Mouse (Mus musculus) kidney, postnatal 14 days (tissue): ENCODE measurements around the gene Mier3.

Source experiments
- DNase-seq: peaks from one replicate; pipeline ENCODE4 v3.0.0; 2022; ENCODE audit warnings: mixed read lengths

Gene Mier3

DNA sequence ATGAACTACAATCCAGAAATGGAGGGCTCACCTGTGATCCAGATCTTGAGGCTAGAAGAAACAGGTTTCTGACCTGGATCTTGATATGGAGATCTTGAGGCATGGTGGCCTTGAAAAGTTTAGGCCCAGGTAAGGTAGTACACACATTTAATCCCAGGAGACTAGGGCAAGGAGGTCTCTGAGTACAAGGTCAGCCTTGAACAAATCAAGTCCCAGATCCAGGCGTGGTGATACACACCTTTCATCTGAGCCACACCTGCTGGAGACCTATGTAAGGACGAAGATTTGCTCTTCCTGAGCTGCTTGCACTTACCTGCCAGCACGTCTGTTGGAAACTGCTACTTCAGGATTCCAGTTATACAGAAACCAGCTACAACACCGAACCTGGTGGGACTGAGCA lies at the start of gene Mier3:
Gene Mier3 (plus strand): TSS at position 301 of the 400 bp plus-strand sequence.
- DNase-seq, result no peak

GRCm38 (mm10) chr13:111634163-111635160 lies 46.3 kb upstream of the Mier3 start:
- no peak for DNase-seq

- no peak for DNase-seq
These were observed 40.5 kb upstream of the Mier3 start for GRCm38 (mm10) chr13:111640319-111640718.

DNA sequence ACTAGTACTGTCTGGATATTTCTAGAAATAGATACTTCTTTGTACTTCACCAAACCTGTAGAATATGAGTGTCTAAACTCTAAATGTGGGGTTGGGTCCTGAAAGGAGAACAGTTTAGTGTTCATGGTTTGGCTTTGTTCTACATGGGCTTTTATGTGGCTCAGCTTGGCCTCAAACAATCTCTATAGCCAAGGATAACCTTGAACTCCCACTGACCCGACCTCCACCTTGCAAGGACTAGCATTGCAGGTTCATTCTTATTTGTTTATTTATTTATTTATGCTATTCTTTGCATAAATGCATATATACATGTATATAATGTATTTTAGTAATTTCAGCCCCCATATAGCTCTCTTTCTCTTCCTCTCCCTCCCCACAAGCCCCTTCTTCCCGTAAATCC lies 37.1 kb upstream of the Mier3 start:
- DNase-seq, result no peak

DNA sequence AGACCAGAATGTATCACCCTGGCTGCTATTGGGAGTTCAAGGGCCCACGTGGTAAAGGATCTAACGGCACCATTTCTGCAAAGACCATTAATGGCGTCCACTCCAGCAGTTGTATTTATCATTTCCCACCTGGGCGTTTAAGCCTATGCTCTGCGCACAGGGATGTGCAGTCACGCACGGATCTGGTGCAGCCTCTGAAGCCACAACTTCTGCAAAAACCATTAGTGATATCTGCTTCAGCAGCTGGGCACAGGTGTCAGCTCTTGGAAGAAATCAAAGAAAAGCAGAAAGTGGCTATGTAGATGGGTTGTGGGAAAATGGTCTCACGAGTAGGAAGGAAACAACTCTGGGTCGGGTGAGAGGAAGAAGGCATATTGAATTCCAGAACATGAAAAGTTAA lies 34.6 kb upstream of the Mier3 start:
- DNase-seq, result no peak

GRCm38 (mm10) chr13:111647279-111647678 lies 33.5 kb upstream of the Mier3 start:
- DNase-seq, result no peak

DNA sequence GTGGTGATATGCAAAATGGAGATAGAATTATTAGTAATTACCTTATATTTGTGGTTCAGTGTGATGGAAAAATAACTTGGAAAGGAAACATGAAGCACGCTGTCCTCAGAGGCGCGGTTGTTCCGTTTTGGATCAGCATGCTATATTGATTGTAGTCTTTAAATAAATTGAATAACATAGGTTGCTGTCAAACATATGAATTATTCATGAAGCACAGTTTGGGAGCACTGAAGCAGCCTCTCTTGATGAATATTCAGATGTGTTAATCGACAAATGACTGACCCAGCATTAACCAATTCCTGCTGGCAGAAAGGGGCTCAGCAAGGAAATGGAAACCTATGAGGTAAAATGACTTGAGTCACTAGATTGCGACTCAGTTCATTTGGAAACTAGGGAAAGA lies 29.8 kb upstream of the Mier3 start:
- DNase-seq, result no peak

- DNase-seq, result no peak
These were observed 25.5 kb upstream of the Mier3 start for GRCm38 (mm10) chr13:111655273-111655672.

DNA sequence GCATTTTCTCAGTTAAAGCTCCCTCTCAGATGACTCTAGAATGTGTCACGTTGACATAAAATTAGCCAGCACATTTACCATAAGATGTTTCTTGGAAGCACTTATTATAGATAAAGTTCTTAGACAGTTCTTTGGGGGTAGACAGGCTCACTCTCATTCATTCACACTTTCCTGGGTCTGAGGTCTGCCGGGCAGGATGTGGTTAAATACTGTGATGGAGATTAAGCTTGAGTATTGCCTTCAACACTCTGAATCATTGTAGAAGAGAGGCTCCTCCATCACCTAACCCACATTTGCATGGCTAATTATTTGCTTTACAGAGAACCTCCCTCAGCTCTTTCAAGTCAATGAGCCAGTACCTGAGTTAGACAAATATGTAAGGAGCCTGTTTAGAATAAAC lies 24.9 kb upstream of the Mier3 start:
- DNase-seq, result no peak

DNA sequence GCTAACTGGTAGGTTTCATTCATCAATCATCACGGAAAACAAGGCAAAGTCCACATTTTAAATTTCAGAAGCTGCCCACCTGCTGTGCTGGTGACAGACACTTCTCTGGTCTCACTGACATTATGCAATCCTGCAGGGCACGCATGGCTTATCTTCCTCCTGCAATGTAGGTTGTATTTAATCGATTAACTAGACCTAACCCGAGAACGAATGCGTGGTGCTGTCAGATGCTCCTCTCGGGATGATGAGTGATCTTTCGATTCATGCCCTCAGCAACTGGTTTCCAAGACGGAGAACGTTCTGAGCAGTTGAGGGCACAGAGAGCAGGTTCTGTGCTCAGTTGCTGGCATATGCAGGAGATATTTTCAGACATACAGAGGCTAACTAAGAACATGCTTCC lies 24.5 kb upstream of the Mier3 start:
- DNase-seq, result no peak

GRCm38 (mm10) chr13:111656769-111657168 lies 24.0 kb upstream of the Mier3 start:
- no peak for DNase-seq

DNA sequence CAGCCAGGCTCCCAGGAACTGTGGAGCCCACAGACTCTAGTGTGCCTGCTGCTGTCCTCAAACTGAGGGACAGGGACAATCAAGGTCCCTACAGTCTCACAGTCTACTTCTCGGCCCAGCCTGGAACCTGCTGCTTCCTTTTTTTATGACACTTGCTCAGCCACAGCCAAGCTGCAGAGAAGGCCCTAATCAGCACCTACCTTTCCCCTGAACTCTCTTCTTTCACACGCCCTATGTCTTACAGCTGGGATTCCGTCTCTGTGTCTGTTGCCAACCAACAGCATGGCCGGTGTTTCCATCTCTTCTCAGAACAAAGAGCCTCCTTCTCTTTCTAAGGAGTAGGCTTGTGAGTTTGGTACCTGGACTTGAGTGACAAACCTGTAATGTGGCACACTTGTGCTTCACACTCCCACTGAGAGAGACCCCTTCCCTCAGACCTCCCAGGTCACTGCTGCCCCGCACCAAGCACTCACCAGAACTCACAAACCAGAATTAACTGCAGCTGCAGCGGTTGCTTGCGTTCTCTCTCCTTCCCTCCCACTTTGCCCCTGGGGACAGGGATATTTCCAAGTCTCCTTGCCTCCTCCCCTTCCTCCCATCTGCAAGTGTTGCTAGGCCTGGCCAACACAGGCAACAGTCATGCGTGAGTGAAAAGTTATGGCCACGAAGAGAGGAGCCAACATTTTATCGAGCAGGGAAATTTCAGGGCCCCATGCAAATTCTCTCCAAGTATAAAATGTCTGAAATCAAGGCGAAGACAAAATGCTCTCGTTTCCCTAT lies 22.1 kb upstream of the Mier3 start:
- DNase-seq, result peak; percentile 11

- no peak for DNase-seq
These were observed 21.3 kb upstream of the Mier3 start for GRCm38 (mm10) chr13:111659430-111659829.

DNA sequence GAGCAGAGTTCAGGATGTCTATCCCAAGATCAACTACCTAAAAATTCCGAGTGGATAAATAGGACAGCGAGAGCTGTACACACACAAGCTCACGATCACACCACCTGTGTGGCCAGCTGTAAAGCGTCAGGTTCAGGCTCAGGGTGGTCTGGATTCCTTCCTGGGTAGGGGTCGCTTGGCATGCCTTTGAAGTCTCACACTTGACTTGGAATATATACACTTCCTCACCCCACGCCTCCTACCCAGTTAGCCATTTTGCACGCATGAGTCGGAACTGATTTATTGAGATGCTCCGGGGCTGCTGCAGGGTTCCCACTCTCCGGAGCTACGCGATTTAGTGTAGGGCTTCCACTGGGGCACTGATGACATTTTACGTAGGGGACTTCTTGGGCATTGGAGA lies 20.7 kb upstream of the Mier3 start:
- no peak for DNase-seq

GRCm38 (mm10) chr13:111660556-111660955 lies 20.2 kb upstream of the Mier3 start:
- no peak for DNase-seq

DNA sequence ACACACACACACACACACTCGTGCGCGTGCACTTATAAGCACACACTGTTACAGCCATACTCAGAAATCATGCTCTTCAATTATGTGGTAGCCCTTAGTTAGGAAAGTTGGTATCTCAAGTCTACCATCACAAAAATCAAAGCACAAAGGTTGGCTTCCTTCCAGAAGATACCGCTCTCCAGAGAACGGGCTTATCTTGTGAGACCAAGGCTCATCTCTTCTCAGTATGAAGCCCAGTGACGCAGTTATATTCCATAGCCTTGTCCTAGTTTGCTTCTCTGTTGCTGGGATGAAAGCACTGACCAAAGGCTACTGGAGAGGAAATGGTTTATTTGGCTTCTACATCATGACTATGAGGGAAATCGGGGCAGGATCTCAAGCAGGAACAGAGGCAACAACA lies 12.8 kb upstream of the Mier3 start:
- no peak for DNase-seq

DNA sequence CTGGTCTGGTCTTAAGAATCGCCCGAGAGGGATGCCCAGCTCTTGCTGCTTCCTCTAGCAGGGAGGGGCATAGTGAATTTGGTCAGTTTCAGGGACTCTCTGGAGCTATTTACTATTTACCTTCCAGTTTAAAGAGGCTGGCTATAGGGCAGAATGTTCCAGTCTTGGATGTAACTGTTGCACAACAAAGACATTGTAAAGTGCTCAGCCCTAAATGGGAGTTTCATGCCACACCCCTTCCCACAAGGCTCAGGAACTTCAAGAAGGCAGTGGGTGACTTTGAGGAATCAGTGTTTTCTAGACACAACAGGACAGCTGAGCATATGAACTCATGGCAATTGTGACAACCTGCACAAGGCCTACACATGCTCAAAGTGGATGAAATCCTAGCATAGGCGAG lies 3.9 kb upstream of the Mier3 start:
- no peak for DNase-seq

DNA sequence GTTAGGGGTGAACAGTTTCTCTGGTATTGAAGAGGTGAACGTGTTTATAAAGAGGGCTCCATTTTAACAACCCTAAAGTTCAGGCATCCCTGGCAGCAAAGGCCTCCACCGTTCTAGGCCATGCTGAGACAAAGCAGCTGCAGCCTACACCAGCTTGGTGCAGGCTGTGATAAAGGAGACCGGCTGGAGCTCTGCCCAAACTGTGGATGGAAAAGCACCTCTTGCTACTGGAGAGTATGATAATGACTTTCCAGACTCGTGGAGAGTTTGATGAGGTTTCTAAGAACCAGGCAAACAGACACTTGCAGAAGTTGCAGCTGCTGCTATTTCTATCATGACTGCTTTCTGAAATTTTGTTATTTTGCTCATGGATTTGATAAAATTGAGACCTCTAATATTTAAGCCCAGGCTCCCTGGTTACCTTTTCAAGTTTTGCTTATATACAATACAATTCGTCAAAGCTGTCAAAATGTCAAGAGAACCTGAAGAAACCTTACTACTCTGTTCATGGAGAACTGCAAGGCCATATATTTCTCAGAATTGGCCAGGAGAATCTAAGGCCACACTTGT lies 3.4 kb downstream of the Mier3 start:
- peak; percentile 17 for DNase-seq

DNA sequence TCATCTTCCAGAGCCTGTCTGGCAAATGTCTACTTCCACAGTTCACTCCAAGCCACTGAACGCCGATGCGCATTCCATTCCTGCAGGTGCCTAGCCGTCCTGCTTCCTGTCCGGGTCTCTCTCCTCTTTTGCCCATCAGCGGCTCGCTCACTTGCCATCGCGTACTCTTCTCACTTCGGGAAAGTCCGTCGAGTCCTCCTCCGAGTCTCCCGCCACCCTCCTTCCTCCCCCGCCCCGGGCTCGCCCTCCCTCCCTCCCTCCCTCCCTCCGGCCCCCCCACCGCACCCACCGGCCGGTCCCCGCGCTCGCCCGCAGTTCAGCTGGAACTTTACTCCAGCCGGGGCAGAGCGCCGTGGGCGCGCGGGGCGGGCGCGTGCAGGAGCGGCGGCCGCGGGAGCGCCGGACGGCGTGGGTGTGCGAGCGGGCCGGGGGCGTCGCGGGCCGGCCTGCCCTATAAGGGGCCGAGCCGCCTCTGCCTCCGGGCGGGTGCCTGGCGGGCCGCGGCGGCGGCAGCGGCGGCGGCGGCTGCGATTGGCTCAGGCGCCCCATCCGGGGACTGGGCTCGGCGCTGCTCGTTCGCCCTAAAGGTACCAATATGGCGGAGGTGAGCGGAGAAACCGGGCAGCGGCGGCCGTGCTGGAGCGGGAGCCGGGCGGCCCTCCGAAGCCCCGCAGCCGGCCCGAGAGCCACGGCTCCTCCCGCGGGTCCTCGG lies 5.1 kb downstream of the Mier3 start:
- peak; percentile 93 for DNase-seq

- peak; percentile 51 for DNase-seq
These were observed 5.9 kb downstream of the Mier3 start for GRCm38 (mm10) chr13:111686522-111687284.

GRCm38 (mm10) chr13:111687285-111687781 lies 6.6 kb downstream of the Mier3 start:
- peak; percentile 83 for DNase-seq

- no peak for DNase-seq
These were observed 22.6 kb downstream of the Mier3 start for GRCm38 (mm10) chr13:111703396-111703795.
